Mouse (Mus musculus): Measurements from ENCODE around the gene Clps. TPM values are rescaled to one million over a fixed set of nuclear protein-coding genes. Genes with fewer than 3 reads are reported as not detected.

Gene Clps
- total and polyA plus RNA-seq, 2 experiments from 2014 or later, result not detected

GRCm38 (mm10) chr17:28591476-28591875 lies 30.9 kb upstream of the Clps start:
- no peaks in the 10 kb centered on the region for H3K9me3 ChIP-seq (ENCODE audit: low read length)
- no peak overlapping the region for H3K27ac ChIP-seq (ENCODE audit: low read depth, low read length)
- H3K4me3 ChIP-seq (ENCODE audit: low read depth, low read length), result no peak overlapping the region
- DNase-seq (ENCODE audit: low spot score) (no peak), ATAC-seq (ENCODE audit: low FRiP score) (no peak)
- no peak for TF ChIP-seq CTCF (IDR thresholded peaks at IDR 0.05)
- no peaks in the 10 kb centered on the region for H3K27me3 ChIP-seq (ENCODE audit: insufficient read depth, low read length)
- H3K4me1 ChIP-seq (ENCODE audit: insufficient read depth, low read length), result no peaks in the 10 kb centered on the region
- WGBS, result 89% methylated on average over 5 of the region's 5 CpGs
- H3K9ac ChIP-seq (replicated peaks; ENCODE audit: low read length, poor library complexity, severe bottlenecking), result no peak overlapping the region
- no peak overlapping the region for H3K4me2 ChIP-seq (ENCODE audit: low read depth, low read length, poor library complexity, severe bottlenecking)
- H3K36me3 ChIP-seq (ENCODE audit: insufficient read depth, low read length), result peaks cover 54% of the 10 kb centered on the region

GRCm38 (mm10) chr17:28590596-28590995 lies 30.0 kb upstream of the Clps start:
- no peak for TF ChIP-seq CTCF (IDR thresholded peaks at IDR 0.05)
- no peak overlapping the region for H3K27ac ChIP-seq (ENCODE audit: low read depth, low read length)
- no peak overlapping the region for H3K4me3 ChIP-seq (ENCODE audit: low read depth, low read length)
- peaks cover 52% of the 10 kb centered on the region for H3K36me3 ChIP-seq (ENCODE audit: insufficient read depth, low read length)
- no peaks in the 10 kb centered on the region for H3K4me1 ChIP-seq (ENCODE audit: insufficient read depth, low read length)
- H3K4me2 ChIP-seq (ENCODE audit: low read depth, low read length, poor library complexity, severe bottlenecking), result no peak overlapping the region
- no peaks in the 10 kb centered on the region for H3K27me3 ChIP-seq (ENCODE audit: insufficient read depth, low read length)
- no peaks in the 10 kb centered on the region for H3K9me3 ChIP-seq (ENCODE audit: low read length)
- ATAC-seq (ENCODE audit: low FRiP score) (no peak), DNase-seq (ENCODE audit: low spot score) (no peak)
- WGBS, result 94% methylated on average over 3 of the region's 3 CpGs
- no peak overlapping the region for H3K9ac ChIP-seq (replicated peaks; ENCODE audit: low read length, poor library complexity, severe bottlenecking)

GRCm38 (mm10) chr17:28588591-28588990 lies 28.0 kb upstream of the Clps start:
- ATAC-seq (ENCODE audit: low FRiP score), result no peak
- peaks cover 47% of the 10 kb centered on the region for H3K36me3 ChIP-seq (ENCODE audit: insufficient read depth, low read length)

GRCm38 (mm10) chr17:28586509-28586908 lies 25.9 kb upstream of the Clps start:
- WGBS, result 90% methylated on average over 3 of the region's 3 CpGs
- no peak overlapping the region for H3K27ac ChIP-seq (ENCODE audit: low read depth, low read length)
- no peak overlapping the region for H3K4me3 ChIP-seq (ENCODE audit: low read depth, low read length)
- ATAC-seq (ENCODE audit: low FRiP score), result no peak
- no peaks in the 10 kb centered on the region for H3K27me3 ChIP-seq (ENCODE audit: insufficient read depth, low read length)
- no peak overlapping the region for H3K4me2 ChIP-seq (ENCODE audit: low read depth, low read length, poor library complexity, severe bottlenecking)
- no peak for TF ChIP-seq CTCF (IDR thresholded peaks at IDR 0.05)
- H3K36me3 ChIP-seq (ENCODE audit: insufficient read depth, low read length), result peaks cover 33% of the 10 kb centered on the region
- no peaks in the 10 kb centered on the region for H3K9me3 ChIP-seq (ENCODE audit: low read length)
- H3K9ac ChIP-seq (replicated peaks; ENCODE audit: low read length, poor library complexity, severe bottlenecking), result no peak overlapping the region
- DNase-seq (ENCODE audit: low spot score), result no peak
- no peaks in the 10 kb centered on the region for H3K4me1 ChIP-seq (ENCODE audit: insufficient read depth, low read length)

More at GRCm38 (mm10) chr17:28588591-28588990, 28.0 kb upstream of the Clps start:
- Histone ChIP-seq H3K27ac (ENCODE audit: low read depth, low read length) (no peak overlapping the region), H3K9ac (replicated peaks; ENCODE audit: low read length, poor library complexity, severe bottlenecking) (no peak overlapping the region), H3K4me1 (ENCODE audit: insufficient read depth, low read length) (no peaks in the 10 kb centered on the region), H3K9me3 (ENCODE audit: low read length) (no peaks in the 10 kb centered on the region), H3K4me3 (ENCODE audit: low read depth, low read length) (no peak overlapping the region), H3K4me2 (ENCODE audit: low read depth, low read length, poor library complexity, severe bottlenecking) (no peak overlapping the region), H3K27me3 (ENCODE audit: insufficient read depth, low read length) (no peaks in the 10 kb centered on the region)
- no peak for TF ChIP-seq CTCF (IDR thresholded peaks at IDR 0.05)
- 87% methylated on average over 2 of the region's 2 CpGs for WGBS
- DNase-seq (ENCODE audit: low spot score), result no peak

DNA sequence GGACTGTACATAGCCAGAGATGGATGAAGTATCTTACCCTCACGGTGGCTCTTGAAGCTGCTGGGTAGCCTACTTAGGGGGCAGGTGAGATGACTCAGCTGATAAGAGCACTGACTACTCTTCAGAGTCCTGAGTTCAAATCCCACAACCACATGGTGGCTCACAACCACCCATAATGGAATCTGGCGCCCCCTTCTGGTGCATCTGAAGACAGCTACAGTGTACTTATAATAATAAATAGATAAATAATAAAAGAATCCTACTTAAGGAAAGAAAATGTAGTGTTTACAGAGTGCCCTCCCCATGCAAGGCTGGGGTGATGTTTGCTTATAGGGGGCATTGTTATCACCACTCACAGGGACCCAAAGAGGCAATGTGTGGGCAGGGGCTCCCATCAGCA lies 20.5 kb upstream of the Clps start:
- no peak for DNase-seq (ENCODE audit: low spot score)
- no peaks in the 10 kb centered on the region for H3K9me3 ChIP-seq (ENCODE audit: low read length)

DNA sequence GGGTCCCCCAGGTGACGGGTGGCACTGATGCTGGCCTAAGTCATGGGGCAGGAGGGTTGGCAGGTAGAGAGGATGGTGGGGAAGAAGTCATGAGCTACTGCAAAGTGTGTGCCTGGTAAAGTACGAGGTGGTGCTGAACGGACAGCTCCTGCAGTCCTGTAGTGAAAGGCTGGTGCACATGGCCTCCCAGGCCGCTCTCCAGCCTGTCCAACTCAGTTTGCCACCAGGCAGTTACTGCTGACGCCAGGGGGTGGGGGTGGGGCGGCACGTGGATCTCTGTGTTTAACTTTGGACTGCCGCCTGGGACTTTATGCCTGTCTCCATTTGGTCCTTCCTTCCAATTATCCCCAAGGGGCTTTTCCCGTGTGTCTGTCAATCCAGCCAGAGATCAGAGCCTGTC lies 19.8 kb upstream of the Clps start:
- WGBS, result 8% methylated on average over 9 of the region's 9 CpGs
- H3K9me3 ChIP-seq (ENCODE audit: low read length), result no peaks in the 10 kb centered on the region

More for the DNA sequence above, 20.5 kb upstream of the Clps start:
- TF ChIP-seq CTCF (IDR thresholded peaks at IDR 0.05), result peak; percentile 33; the same call in 1 of the 2 replicates
- no peaks in the 10 kb centered on the region for H3K36me3 ChIP-seq (ENCODE audit: insufficient read depth, low read length)
- ATAC-seq (ENCODE audit: low FRiP score), result no peak
- no peaks in the 10 kb centered on the region for H3K27me3 ChIP-seq (ENCODE audit: insufficient read depth, low read length)
- no peak overlapping the region for H3K27ac ChIP-seq (ENCODE audit: low read depth, low read length)
- no peak overlapping the region for H3K4me2 ChIP-seq (ENCODE audit: low read depth, low read length, poor library complexity, severe bottlenecking)
- H3K9ac ChIP-seq (replicated peaks; ENCODE audit: low read length, poor library complexity, severe bottlenecking), result no peak overlapping the region
- H3K4me3 ChIP-seq (ENCODE audit: low read depth, low read length), result no peak overlapping the region
- 74% methylated on average over 2 of the region's 2 CpGs for WGBS
- H3K4me1 ChIP-seq (ENCODE audit: insufficient read depth, low read length), result peaks cover 6% of the 10 kb centered on the region; the same call in 1 of the 2 replicates

More for the DNA sequence above, 19.8 kb upstream of the Clps start:
- Histone ChIP-seq H3K4me1 (ENCODE audit: insufficient read depth, low read length) (peaks cover 11% of the 10 kb centered on the region; the same call in 1 of the 2 replicates), H3K27me3 (ENCODE audit: insufficient read depth, low read length) (no peaks in the 10 kb centered on the region), H3K4me2 (ENCODE audit: low read depth, low read length, poor library complexity, severe bottlenecking) (no peak overlapping the region), H3K9ac (replicated peaks; ENCODE audit: low read length, poor library complexity, severe bottlenecking) (no peak overlapping the region), H3K27ac (ENCODE audit: low read depth, low read length) (no peak overlapping the region), H3K4me3 (ENCODE audit: low read depth, low read length) (no peak overlapping the region), H3K36me3 (ENCODE audit: insufficient read depth, low read length) (no peaks in the 10 kb centered on the region)
- DNase-seq (ENCODE audit: low spot score) (peak; percentile 55), ATAC-seq (ENCODE audit: low FRiP score) (no peak)
- no peak for TF ChIP-seq CTCF (IDR thresholded peaks at IDR 0.05)
